Mouse (Mus musculus): ENCODE data around the gene Bcor.

The Bcor gene

DNA sequence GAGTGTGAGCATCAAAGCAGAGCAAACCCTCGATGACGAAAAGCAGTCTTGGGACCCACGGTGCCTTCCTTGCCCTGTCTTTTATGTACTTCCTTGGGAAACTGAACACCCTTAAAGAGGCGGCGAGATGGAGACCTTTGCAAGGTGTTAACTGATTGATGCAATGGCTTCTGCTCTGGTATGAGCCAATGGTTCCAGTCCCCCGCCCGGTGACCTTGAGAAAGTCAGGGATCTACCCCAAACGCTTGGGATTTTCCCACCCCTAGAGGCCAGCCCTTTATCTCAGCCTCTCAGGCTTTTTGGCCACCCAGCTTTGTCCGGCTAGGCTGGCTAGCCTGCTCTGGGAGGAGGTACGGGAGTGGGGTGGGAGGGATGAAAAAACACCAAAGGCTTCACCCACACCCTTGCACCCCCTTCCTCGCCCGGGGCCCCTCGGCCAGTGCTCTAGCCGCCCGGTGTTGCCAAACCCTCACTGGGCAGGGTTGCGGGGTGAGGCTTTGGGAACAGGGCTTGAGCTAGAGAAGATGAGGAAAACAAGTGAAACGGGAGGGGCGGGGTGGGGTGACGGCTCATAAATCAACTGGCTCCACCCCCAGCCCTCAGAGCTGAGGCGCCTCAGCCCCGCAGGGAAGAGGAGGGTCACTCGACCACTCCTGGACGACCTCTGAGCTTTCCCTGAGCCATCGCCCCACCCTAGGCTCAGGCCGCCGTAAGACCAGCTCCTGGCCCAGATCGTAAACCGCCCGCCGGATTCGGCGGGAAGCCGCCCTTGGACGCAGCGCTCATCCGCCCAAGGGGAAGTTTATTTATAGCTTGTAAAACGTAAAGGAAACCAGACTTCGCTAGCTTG, 154.7 kb downstream of the Bcor start:
- peak; percentile 59 to 78 for DNase-seq (ENCODE audit: low spot score in 2 of 2)

DNA sequence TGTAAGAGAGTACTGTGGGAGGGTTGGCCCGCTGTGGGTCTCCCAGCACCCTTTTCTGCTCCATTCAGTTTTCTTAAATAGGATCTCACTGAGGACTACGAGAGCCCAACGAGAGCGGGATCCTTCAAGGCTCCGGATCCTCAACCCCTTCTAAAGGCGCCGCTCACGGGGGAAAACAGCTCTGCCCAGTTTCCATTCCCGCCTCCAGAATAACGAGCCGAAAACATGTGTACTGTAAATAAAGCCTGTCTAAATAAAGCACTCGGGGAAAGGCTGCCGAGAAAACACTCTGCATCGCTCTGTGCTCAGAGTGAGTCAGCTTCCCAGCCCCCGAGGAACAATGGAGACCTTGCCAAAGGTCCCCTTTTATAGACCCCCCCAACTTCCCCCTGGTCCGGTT, 155.7 kb downstream of the Bcor start:
- no peak for DNase-seq (ENCODE audit: low spot score in 2 of 2)

DNA sequence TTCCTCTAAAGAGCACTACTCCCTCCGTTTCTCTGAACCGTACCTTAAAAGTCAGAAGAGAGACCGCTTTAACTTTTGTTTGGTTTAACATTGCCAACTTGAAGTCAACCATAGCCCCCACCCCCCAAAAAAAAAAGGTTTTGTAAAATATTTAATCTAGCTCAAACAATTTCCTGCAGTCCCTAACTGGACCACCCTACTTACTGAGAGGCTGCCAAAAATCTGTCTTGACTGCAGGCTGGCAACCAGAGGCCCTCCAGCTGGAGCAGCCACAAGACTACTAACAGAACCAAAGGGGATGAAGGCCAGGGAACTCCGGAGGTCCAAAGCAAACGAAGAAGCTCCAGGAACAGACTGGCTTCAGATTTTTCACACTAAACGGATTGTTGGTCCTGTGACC, 156.2 kb downstream of the Bcor start:
- no peak for DNase-seq (ENCODE audit: low spot score in 2 of 2)

DNA sequence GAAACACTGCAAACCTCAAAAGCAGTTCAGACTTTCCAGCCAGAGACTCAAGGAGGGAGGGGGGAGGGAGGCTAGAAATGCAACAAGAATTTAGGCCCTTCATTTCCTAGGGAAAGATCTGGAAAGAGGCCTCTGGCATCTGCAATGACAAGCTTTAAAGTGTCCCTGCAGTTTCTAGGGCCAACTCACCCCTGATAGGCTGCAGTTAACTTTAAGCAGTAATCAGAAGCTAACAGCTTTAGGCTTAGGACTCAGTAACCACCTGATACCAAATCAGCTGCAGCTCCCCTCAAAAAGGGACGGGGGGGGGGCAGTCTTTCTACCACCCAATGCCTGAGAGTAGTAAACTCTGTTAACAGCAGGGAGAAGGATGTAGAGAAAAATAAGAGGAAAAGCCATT, 156.6 kb downstream of the Bcor start:
- DNase-seq (ENCODE audit: low spot score in 2 of 2), result no peak

DNA sequence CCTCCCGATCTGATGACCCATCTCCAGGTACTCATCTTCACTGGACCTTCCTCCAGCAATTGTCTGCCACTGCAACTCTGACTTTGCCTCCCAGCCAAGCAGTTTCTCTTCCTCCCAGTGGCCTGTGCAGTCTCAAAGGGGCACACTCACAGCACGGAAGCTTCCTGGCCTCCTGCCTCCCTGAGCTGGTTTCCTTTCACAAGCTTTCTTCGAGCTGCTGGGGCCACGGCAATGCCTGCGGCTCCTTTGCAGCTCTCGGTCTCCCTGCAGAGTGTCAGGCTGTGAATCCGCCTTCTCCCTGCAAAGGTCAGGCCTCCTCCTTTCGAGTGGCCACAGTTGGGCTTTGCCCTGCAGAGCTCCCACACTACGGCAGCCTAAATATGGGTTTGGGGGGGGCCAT, 157.0 kb downstream of the Bcor start:
- DNase-seq (ENCODE audit: low spot score in 2 of 2), result peak; percentile 33 to 71

DNA sequence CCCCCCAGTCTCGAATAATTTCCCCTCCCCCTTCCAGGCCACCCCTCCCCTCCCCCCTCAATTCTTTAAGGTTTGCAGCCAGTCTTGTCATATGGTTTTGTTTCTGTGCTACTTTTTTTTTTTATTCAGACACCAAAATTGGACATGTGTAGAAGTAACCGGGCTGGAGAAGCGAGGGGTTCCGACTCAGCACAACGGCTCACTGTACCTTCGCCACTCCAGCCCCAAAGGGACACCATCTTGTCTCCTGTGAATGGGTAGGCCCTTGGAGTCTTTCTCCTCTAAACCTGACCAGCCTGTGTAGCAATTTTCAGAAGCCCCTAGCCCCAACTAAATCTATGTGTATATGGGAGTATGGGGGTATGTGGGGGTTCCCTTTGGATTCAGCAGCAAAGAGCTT, 157.6 kb downstream of the Bcor start:
- no peak for DNase-seq (ENCODE audit: low spot score in 2 of 2)

DNA sequence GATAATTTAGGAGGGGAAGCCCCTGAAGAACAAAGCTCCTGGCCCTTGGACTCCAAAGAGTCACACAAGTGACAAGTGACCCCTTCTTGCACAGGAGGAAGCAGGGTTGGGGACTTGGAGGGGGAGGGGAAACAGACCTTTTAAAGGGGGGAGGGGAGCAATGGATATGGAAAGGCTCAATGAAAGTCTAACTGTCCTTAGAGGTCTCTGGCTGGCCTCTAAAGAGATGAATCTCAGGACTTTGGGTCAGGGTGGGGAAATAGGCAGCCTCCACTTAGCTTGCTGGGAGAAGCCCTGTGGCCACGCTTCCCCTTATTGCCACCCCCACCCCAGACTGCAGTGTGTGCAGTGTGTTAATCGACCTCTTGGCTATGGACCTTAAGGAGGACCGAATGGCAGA, 158.2 kb downstream of the Bcor start:
- DNase-seq (ENCODE audit: low spot score in 2 of 2), result no peak

DNA sequence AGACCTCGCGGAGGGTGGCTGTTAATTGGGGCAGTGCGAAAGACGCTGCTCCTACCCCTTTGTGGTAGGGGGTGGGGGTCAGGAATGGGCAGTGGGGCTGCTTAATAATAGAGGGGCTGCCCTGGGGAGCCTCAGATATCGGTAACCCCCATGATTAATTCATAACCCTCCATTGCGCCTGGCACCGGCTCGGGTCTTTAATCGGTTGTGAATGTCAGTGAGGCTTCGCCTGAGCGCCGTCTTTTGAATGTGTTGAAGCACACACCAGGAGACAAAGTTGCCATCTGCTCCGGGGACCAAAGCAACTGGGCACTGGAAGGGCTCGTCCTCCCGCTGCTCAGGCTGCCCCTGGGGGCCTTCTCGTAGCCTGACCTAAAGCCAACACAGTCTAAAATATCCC, 158.8 kb downstream of the Bcor start:
- no peak for DNase-seq (ENCODE audit: low spot score in 2 of 2)

DNA sequence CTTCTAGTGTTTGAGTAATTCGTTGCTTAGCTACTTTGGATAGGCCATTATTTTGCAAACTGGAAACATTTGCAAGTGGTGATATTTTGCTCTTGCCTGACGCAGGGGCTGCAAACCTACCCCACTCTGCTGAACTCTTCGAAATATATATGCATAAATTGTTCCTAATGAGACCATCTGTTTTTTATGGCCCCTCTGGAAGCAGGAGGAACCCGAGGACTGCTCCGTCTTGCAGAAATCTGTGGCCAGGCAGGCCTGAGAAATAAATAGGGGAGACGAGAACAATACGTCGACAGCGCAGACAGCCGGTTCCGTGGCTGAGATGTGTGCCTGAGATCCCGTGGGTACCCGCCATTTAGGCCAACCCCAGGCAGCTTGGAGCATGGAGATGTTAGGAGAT, 159.5 kb downstream of the Bcor start:
- no peak for DNase-seq (ENCODE audit: low spot score in 2 of 2)

DNA sequence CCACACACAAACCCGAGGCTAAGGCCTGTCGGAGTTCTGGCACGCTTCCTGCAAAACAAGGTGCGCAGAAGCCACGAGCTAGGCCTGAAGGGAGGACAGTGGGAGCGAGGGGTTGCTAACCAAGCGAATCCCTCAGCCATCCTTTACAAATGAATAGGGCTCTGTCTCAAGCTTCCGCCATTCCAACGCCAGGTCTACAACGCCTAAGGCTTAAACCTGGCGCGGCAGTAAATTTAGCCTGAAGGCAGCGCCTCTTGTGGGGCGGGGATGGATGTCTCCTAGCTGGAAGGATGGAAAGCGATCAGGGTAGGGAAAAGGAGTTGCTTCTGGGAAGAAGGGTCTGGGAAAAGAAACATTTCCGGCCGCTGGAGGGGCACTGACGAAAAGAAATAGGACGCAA, 160.2 kb downstream of the Bcor start:
- no peak for DNase-seq (ENCODE audit: low spot score in 2 of 2)

DNA sequence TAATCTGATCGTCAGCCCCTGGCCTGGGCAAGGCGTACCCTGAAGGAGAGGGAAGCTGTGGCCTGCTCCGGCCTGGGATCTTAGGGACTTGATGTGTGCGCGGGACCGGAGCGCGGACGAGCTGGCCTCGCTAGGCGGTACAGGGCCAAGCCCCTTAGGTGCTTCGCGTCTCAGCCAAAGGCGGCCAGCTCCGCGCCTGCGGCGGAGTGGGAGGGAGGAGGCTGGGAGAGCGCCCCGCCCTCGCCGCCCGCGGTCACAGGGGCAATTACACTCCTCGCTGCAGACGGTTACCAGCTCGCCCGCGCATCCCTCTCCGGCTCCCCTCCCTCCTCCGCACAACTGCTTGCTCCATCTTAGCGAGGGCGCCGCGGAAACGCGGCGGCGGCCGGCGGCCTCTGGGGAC, 161.2 kb downstream of the Bcor start:
- peak; percentile 82 to 88 for DNase-seq (ENCODE audit: low spot score in 2 of 2)

DNA sequence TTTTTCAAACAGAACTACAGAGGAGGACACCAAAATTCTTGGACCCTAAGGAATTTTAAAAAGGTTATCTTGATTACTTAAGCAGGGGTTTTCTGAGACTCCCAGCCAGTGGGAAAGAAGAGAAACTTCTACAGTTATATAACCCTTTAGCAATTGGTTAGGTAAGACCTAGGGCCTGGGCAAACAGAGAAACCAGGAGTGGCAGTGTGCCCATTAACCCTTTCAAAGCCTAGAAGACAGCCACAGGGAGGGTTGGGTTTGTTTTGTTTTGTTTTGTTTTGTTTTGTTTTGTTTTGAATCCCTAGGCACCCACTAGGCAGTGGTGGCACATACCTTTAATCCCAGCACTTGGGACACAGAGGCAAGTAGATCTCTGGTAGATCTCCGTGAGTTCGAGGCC, 163.3 kb downstream of the Bcor start:
- DNase-seq (ENCODE audit: low spot score in 2 of 2), result no peak

DNA sequence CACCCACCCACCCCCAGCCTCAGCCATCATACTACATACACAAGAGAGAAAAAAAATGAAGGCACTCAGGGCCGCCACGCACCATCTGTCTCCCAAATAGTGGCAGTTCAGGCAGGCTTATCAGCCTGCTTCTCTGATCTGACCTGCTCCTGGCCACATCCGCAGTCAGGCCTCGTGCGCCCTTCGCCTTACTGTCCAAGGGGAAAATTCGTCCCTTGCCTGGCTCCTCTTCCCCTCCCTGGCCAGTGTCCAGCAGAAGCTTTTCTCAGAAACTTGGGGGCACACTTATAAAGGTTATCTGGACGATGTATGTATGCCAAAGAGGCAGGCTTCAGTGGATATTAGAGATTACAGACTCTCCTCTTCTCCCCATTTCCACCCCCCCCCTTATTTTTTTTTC, 163.7 kb downstream of the Bcor start:
- DNase-seq (ENCODE audit: low spot score in 2 of 2), result no peak

DNA sequence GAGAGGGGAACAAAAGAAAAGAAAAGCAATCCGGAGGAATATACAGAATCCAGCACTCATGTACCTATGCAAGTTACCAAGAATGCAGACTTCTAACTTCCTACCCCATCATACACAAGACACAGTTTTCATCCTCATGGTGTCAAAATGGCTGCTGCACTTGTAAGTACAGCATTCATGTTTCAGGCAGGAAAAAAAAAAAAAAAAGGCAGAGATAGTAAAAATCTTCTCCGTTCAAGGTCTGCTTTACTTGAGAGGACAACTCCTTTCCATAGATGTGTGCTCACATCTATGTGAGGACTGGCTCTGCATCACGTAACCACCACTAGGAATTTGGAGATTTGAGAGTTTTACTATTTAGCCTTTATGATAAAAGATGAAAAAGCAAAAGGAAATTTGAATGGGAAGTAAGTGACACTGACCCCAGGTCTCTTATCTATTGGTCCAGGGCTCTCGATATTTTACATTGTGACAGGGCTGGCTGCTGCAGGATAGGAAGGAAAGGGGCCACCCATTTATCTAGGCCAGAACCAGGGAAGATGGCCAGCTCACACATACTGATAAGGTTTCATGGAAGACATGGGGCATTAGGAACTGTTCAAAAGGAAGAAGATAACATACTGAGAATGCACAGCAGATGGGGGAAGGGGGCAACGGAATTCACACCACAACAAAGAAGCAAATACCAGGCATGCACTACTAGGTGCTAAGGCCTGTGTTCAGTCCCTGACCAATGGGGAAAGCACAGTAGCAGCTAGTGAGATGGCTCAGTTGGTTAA, 166.3 kb downstream of the Bcor start:
- no peak for DNase-seq (ENCODE audit: low spot score in 2 of 2)

DNA sequence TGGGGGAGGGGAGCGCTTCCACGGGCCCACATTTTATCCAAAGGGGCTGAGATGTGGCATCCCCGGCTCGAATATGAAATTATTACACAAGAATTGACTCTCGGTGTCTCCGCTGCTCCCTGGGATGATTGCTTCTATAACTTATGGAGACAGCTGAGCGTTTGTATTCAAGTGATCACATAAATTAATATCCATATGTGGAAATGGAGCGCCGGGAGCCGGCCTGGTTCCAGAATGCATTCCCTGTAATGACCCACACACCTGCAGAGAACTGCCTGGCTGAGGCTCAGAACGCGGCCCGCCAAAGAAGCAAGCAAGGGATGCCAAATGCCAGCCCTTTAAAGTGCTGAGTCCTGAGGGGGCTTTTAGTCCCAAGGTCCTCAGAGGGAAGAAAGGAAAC, 170.7 kb downstream of the Bcor start:
- DNase-seq (ENCODE audit: low spot score in 2 of 2), result no peak

DNA sequence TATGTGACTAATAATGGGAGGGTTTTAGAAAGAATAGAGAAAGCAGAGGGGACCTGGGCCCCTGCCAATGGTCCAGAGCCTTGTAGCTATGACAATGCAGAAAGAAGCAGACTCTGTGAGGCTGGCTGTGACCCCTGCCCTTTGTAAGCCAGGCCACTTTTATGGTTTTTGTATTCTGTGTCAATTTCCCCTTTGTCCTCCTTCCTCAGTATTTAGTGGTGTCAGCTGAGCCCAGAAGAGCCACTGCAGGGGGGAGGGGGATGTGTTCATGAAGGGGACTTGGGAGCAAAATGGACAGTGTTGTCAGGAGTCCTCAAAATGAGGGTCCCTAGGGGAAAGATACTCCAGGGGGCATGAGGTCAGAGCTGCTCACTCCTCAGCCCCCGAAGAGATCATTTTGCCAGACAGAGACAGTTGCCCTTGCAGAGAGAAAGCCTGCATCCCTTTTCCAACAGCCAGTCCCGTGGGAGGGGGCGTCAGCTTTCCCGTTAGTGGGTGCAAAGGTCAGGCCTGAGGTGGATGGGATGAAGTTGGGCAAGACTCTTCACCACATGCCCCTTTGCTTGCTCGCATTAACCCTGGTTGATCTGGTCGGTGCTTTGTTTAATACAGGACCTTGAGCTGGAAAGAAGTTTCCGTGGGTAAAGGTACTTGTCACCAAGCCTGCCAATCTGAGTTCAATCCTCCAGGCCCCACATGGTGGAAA, 171.8 kb downstream of the Bcor start:
- no peak for DNase-seq (ENCODE audit: low spot score in 2 of 2)

DNA sequence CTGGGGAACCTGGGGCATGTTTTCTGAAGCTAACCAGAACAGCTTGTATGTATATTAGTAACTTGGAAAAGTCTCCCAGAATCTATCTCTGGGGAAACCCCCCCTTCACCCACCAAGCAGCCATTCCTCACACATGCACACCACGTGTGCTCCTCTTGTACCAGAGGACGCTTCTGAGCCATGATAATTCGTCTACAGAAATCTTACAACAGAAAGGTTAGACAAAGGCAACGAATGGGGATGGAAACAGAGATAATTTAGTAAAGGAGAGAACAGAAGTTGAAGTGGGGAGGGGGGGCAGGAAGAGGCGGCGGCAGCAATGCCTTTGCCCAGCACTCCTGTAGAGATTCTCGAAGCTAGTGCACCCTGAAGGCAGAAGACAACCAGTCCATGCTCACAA, 172.6 kb downstream of the Bcor start:
- DNase-seq (ENCODE audit: low spot score in 2 of 2), result no peak
